Mouse (Mus musculus) cortical plate, adult 2 months (tissue): ENCODE results near the gene Fank1.

Experiments
- CTCF ChIP-seq: fragments of 200-500 bp; IDR thresholded peaks from 2 replicates; pipeline ENCODE4 v1.5.1; 2011; ENCODE audit warnings: mild to moderate bottlenecking, control low read depth, low read length; ENCODE audit not compliant: insufficient read depth; ENCODE audit errors: extremely low read depth
- POLR2A ChIP-seq: fragments of 200-500 bp; IDR thresholded peaks from 2 replicates; pipeline ENCODE4 v1.6.1; 2011; ENCODE audit warnings: mild to moderate bottlenecking, low read length, control low read depth; ENCODE audit not compliant: insufficient read depth; ENCODE audit errors: extremely low read depth

DNA sequence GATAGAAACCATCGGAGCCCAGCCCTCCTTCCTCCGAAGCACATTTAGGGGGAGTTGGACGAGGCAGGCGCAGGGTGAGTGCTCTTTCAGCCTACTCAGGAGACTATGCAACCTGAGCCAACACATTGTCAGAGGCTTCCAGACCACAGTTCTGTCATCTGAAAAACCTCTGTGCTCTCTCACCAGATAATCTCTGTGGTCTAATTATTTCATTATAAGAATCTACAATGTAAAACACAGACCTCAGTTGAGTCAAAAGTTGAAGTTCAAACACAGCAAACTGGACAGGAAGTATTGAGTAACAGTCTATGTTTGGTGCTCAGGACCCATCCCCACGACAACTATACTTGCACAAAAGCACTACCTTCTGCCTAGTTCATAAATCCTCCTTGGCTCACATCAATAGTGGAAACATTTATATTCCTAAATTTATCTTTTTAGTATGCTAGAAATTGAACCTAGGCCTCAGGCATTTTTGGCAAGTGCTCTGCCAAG is 18.7 kb upstream of the Fank1 start:
- no peak for TF ChIP-seq CTCF
- TF ChIP-seq POLR2A = no peak
